Mouse (Mus musculus): ENCODE results near the gene Gstt3. TPM values are rescaled to one million over a fixed set of nuclear protein-coding genes. Genes with fewer than 3 reads are reported as not detected.
"Not testable (repeated sequence)": the region's sequence is repeated elsewhere in the genome, so short reads cannot be mapped to it uniquely, and the experiment has no call there.

Gstt3 gene
- polyA plus RNA-seq, 1 experiment from 2014 or later, result 4.4 TPM

DNA sequence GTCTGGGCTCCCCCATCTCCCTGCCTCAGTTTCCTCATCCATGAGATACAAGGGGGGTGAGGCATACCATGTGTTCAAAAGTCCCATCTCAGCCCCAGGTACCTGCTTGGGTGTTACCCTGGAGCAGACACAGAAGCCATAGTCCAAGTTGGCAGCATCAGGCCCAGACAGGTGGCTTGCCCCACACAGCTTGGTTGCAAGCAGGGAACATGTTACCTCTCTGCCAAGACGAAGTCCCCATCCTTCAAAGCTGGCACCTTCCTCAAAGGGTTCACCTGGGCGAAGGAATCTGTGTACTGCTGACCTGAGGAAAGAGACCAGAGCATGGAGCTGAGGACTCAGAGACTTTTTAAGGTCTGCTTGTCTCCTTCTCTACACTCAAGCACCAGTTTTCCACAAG lies 3.3 kb downstream of the Gstt3 start:
- Histone ChIP-seq H3K4me3 (no peak overlapping the region), H3K27ac (no peak overlapping the region), H3K27me3 (peaks cover 12% of the 10 kb centered on the region), H3K9ac (no peak overlapping the region), H3K36me3 (no peaks in the 10 kb centered on the region), H3K9me3 (replicated peaks) (no peaks in the 10 kb centered on the region), H3K4me2 (no peak overlapping the region), H3K4me1 (replicated peaks) (peaks cover 12% of the 10 kb centered on the region; the same call in 1 of the 2 replicates)
- no peak for ATAC-seq (replicated peaks; ENCODE audit: insufficient number of reproducible peaks, insufficient read depth, low FRiP score, low read depth)
- WGBS, result 74% methylated on average over 2 of the region's 2 CpGs

DNA sequence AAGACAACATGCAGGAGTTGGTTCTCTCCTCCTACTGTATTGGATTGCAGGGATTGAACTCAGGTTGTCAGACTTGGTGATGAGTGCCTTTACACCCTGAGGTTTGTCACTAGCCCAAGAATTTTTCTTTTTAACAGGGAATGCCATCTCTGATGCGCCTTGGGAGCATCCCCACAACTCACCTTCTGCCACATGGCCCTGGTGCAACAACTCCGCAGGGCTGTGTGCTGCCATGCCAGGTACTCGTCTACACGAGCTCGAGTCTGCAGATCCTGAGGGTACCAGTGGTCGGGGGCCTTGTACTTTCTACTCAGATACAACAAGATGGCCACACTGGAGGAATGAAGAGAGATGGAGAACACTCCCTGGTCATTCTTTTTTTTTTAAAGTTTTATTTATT lies 4.7 kb downstream of the Gstt3 start:
- Histone ChIP-seq H3K36me3 (no peaks in the 10 kb centered on the region), H3K4me1 (replicated peaks) (peaks cover 21% of the 10 kb centered on the region), H3K4me3 (no peak overlapping the region), H3K9me3 (replicated peaks) (no peaks in the 10 kb centered on the region), H3K27ac (no peak overlapping the region), H3K27me3 (peaks cover 15% of the 10 kb centered on the region), H3K4me2 (no peak overlapping the region), H3K9ac (no peak overlapping the region)
- no peak for ATAC-seq (replicated peaks; ENCODE audit: insufficient number of reproducible peaks, insufficient read depth, low FRiP score, low read depth)
- WGBS, result 85% methylated on average over 6 of the region's 6 CpGs

DNA sequence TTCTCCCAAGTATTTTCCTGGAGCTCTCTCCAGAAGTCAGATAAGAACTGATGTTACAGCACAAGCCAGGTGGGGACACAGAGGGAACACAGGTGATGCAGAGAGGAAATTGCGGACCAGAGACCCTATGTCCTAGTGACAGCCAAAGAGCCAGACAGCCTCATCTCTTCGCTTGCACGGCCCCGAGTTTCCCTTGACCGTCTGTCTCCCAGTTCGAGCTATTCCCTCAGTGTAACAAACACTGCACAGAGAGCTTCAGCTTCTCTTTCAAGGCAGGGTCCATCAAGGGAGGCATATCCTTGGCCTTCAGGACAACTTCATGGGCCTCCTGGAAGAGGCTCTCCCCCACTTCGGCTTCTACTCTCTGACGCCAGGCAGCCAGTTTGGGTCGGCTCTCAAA lies 6.6 kb downstream of the Gstt3 start:
- Histone ChIP-seq H3K4me1 (replicated peaks) (peaks cover 10% of the 10 kb centered on the region), H3K9me3 (replicated peaks) (no peaks in the 10 kb centered on the region), H3K27ac (no peak overlapping the region), H3K4me3 (no peak overlapping the region), H3K4me2 (no peak overlapping the region), H3K27me3 (peaks cover 11% of the 10 kb centered on the region), H3K36me3 (no peaks in the 10 kb centered on the region), H3K9ac (no peak overlapping the region)
- 85% methylated on average over 9 of the region's 9 CpGs for WGBS
- ATAC-seq (replicated peaks; ENCODE audit: insufficient number of reproducible peaks, insufficient read depth, low FRiP score, low read depth), result no peak

DNA sequence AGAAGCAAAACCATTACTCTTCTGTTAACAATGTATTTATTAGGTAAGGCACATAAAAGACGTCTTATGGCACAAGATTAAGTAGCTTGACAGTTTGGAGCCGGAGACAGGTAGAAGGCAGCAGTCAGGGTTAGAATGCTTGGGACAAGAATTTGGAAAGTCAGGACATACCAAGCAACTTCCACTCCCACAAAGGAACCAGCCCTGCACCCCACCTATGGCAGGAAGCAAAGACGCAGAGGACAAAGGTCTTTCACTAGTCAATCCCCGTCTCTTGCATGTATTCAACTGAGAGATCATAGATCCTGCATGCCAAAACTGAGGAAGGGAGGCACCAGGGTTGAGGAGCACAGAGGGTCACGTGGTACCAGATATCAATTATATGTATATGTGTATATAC lies 7.1 kb downstream of the Gstt3 start:
- Histone ChIP-seq H3K27ac (no peak overlapping the region), H3K4me1 (replicated peaks) (peaks cover 10% of the 10 kb centered on the region), H3K36me3 (no peaks in the 10 kb centered on the region), H3K9ac (no peak overlapping the region), H3K4me3 (no peak overlapping the region), H3K27me3 (peaks cover 6% of the 10 kb centered on the region; the same call in 1 of the 2 replicates), H3K4me2 (no peak overlapping the region), H3K9me3 (replicated peaks) (no peaks in the 10 kb centered on the region)
- no peak for ATAC-seq (replicated peaks; ENCODE audit: insufficient number of reproducible peaks, insufficient read depth, low FRiP score, low read depth)
- WGBS, result 90% methylated on average over 5 of the region's 5 CpGs

DNA sequence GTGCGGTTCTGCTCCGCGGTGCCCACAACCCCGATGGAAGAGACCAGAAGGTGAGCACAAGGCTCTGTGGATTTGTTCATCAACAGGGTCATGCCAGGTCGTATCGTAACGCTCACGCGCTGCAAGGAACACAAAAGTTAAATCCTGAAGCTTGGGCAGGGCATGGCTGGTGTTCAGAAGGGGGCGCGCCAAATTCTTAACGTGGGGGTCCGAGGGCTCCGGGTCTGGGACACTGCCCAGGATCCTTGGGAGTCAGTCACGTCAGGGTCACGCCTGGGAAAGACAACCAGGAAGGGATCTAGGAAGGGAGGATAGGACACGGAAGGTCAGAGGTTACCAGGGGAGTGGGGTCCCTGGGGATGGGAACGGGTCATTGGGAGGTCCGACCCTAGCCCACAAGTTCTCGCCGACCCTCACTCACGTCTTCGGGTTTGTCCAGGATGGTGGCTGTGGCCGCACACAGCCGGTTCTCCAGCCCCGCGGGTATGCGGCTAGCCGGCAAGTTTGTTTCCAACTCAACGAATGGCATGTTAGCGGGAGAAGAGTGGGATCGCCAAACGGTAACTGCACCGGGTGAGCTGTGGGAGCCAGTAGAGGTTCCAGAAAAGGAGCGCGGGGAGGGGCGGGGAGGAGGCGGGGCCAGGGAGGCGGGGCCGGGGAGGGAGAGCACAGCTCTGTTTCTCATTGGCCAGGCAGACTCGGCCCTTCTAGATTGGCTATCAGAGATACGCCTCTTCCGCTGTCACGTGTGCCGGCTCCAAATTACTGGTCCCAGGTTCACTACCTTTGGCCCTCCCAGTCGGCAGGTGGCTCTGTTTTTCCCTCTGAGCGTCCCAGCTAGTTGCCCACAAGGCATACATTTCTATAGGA lies 8.2 kb downstream of the Gstt3 start, which contains the start of gene Ddt:
Gene Ddt, minus strand, starts transcription at position 620 of the 870 bp plus-strand sequence.
- Histone ChIP-seq H3K4me2 (peak within 1 kb of the TSS; percentile 94), H3K27ac (peak within 1 kb of the TSS; percentile 41; the same call in 1 of the 2 replicates)

DNA sequence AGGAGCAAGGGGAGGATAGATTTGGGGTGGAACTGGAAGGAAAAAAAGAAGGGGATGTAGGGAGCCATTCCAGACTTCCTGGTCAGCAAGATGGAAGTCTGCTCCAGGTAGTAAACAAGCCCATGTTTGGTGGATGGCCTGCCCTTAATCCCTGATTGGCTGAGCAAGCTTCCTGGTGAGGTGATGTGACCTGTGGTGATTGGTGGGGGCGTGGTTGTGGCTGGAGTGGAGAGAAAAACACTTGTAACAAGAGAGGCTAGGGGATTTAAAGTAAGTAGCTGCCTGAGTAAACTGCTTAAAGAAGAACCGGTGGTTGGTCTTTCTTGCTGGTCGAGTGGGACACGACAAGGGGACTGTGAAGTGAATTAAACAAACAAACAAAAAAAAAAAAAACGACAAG lies 13.5 kb downstream of the Gstt3 start:
- H3K27me3 ChIP-seq; H3K4me2 ChIP-seq; H3K27ac ChIP-seq; H3K36me3 ChIP-seq; H3K4me3 ChIP-seq; ATAC-seq (replicated peaks; ENCODE audit: insufficient number of reproducible peaks, insufficient read depth, low FRiP score, low read depth); H3K9ac ChIP-seq; H3K9me3 ChIP-seq (replicated peaks): not testable (repeated sequence)
- H3K4me1 ChIP-seq (replicated peaks), result peaks cover 21% of the 10 kb centered on the region
- 34% methylated on average over 5 of the region's 5 CpGs for WGBS

More for the DNA sequence above, 8.2 kb downstream of the Gstt3 start, which contains the start of gene Ddt:
- 0 out of 2 replicates have a peak, but pooled peaks cover 3% of the 10 kb centered on the region for H3K27me3 ChIP-seq
- H3K36me3 ChIP-seq, result no peaks in the 10 kb centered on the region
- H3K9me3 ChIP-seq (replicated peaks), result no peaks in the 10 kb centered on the region
- under 1% methylated on average over 47 of the region's 47 CpGs for WGBS
- H3K9ac ChIP-seq, result peak within 1 kb of the TSS; percentile 51
- peaks cover 10% of the 10 kb centered on the region for H3K4me1 ChIP-seq (replicated peaks)
- peak; percentile 93 for ATAC-seq (replicated peaks; ENCODE audit: insufficient number of reproducible peaks, insufficient read depth, low FRiP score, low read depth)
- peak within 1 kb of the TSS; percentile 62 for H3K4me3 ChIP-seq

DNA sequence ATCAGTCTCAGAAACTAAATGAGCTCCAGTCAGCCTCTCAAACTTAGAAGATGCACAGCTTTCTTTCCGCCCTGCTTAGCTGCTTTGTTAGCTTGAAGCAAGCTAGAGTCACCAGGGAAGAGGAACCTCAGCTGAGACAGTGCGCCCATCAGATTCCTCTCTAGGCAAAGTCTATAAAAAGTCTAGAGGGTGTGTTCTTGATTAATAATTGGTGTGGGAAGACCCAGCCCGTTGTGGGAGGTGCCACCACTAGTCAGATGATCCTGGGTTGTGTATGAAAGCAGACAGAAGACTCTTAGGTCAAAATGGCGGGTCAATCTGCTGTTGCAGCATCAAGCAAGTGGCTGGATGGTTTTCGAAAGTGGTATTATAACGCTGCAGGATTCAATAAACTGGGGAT lies 14.4 kb downstream of the Gstt3 start:
- H3K4me2 ChIP-seq, result no peak overlapping the region
- peaks cover 17% of the 10 kb centered on the region for H3K4me1 ChIP-seq (replicated peaks)
- no peak overlapping the region for H3K9ac ChIP-seq
- 0 out of 2 replicates have a peak, but pooled peaks cover 3% of the 10 kb centered on the region for H3K27me3 ChIP-seq
- ATAC-seq (replicated peaks; ENCODE audit: insufficient number of reproducible peaks, insufficient read depth, low FRiP score, low read depth), result no peak
- H3K4me3 ChIP-seq, result no peak overlapping the region
- H3K9me3 ChIP-seq (replicated peaks), result no peaks in the 10 kb centered on the region
- H3K27ac ChIP-seq, result no peak overlapping the region
- 85% methylated on average over 6 of the region's 6 CpGs for WGBS
- H3K36me3 ChIP-seq, result no peaks in the 10 kb centered on the region

DNA sequence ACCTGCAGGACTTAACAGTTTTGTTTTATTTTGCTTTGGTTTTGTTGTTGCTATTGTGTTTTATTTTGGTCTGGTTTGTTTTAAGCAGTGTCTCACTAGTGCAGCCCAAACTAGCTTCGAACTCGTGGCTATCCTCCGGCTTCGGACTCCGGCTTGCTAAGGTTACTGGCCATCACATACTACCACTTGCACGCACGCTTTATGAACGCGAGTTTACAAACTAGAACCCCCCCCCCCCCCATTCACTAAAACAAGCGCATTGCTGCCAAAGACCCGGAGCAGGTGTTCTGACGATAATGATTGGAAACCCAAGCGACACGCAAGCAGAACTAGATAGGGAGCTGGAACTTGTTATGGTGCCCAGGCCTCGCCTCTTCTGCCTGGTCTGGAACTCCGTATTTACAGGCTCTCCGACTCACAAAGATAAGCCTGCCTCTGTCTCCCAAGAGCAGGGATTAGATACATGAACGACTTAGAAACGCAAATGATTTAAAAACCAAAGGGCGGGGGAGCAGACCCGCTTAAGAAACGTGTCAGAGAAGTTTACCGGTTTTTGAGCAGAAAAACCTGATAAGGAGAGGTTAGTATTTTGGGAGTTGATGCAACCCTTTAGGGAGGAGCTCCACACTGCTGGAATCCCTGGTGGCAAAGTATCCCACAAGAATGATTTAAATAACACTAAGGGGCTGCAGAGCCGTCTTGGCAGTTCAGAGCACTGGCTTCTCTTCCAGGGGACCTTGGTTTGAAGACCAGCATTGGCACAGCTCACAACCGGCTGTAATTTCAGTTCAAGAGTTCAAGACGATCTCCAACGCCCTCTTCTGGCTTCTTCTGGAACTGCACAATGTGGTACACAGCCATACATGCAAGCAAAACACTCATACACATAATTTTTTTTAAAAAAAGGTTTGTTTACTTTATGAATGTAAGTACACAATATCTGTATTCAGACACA lies 16.4 kb downstream of the Gstt3 start:
- no peaks in the 10 kb centered on the region for H3K27me3 ChIP-seq
- ATAC-seq (replicated peaks; ENCODE audit: insufficient number of reproducible peaks, insufficient read depth, low FRiP score, low read depth), result no peak
- H3K4me2 ChIP-seq, result peak overlapping the region; percentile 85
- H3K36me3 ChIP-seq, result 0 out of 2 replicates have a peak, but pooled peaks cover 9% of the 10 kb centered on the region
- peak overlapping the region; percentile 70 for H3K27ac ChIP-seq
- WGBS, result under 1% methylated on average over 27 of the region's 27 CpGs
- H3K9ac ChIP-seq, result peak overlapping the region; percentile 53
- peaks cover 17% of the 10 kb centered on the region for H3K4me1 ChIP-seq (replicated peaks)
- H3K4me3 ChIP-seq, result peak overlapping the region; percentile 99
- no peaks in the 10 kb centered on the region for H3K9me3 ChIP-seq (replicated peaks)

DNA sequence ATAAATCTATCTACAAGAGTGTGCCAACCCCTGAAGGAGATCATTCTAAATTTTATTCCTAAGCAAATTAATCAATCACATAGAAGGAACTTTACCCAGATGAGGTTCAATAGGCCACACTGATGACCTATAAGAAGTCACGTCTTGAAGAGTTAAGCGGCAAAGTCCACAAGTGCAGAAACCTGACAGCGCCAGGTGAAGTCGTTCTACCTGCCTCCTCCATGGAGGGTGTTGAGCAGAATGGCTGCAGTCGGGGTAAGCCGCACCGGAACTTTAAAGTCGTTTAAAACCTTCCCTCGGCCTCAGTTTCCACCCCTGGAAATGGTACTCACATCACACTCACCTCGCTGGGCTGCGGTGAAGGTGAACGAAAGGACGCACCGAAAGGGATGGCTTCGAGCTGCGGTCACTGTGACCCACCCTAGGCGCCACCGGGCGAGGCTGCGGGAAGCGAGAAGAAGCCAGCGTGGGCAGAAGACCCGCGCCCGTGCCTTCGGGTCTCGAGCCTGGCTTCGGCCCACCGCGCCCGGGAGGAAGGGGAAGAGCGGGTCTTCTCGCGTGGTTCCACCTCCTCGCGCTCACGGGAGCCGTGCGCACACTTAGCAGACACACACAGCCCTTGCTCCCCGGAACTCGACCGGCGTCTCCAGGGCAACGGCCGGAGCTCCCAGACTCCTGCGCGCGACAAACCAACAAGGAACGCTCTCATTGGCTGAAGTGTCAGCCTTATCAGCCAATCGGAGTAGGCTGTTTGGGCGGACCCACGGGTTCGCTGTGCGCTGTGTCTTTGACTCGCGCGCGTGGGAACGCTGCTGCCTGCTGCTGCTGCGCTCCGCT lies 17.3 kb downstream of the Gstt3 start, which contains the start of gene Cabin1:
Gene Cabin1, minus strand, starts transcription at position 660 of the 837 bp plus-strand sequence.
- peak within 1 kb of the TSS; percentile 85 for H3K4me2 ChIP-seq
- H3K27ac ChIP-seq, result peak within 1 kb of the TSS; percentile 70

DNA sequence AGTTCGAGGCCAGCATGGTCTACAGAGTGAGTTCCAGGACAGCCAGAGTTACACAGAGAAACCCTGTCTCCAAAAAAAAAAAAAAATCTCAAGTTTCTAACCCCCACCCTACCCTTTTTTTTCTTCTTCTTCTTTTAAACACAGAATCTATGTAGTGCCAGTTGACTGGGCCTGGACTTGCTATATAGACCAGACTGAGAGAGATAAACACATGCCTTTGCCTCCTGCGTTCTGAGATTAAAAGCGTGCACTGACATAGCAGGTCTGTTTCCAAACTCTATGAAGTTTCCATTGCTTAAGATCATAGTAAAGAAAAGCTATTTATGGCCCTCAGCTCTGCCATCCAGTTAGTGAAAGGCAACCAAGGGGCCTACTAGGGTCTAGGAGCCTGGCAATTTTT lies 18.8 kb downstream of the Gstt3 start:
- no peaks in the 10 kb centered on the region for H3K9me3 ChIP-seq (replicated peaks)
- H3K27me3 ChIP-seq, result no peaks in the 10 kb centered on the region
- H3K4me2 ChIP-seq, result no peak overlapping the region
- H3K9ac ChIP-seq, result no peak overlapping the region
- H3K4me3 ChIP-seq, result no peak overlapping the region
- 85% methylated on average over 3 of the region's 3 CpGs for WGBS
- ATAC-seq (replicated peaks; ENCODE audit: insufficient number of reproducible peaks, insufficient read depth, low FRiP score, low read depth), result no peak
- H3K4me1 ChIP-seq (replicated peaks), result peaks cover 17% of the 10 kb centered on the region
- H3K36me3 ChIP-seq, result peaks cover 15% of the 10 kb centered on the region; the same call in 1 of the 2 replicates
- H3K27ac ChIP-seq, result no peak overlapping the region

More for the DNA sequence above, 17.3 kb downstream of the Gstt3 start, which contains the start of gene Cabin1:
- peak; percentile 99 for ATAC-seq (replicated peaks; ENCODE audit: insufficient number of reproducible peaks, insufficient read depth, low FRiP score, low read depth)
- Histone ChIP-seq H3K9ac (peak within 1 kb of the TSS; percentile 88), H3K4me3 (peak within 1 kb of the TSS; percentile 99), H3K27me3 (no peaks in the 10 kb centered on the region), H3K36me3 (0 out of 2 replicates have a peak, but pooled peaks cover 9% of the 10 kb centered on the region), H3K9me3 (replicated peaks) (no peaks in the 10 kb centered on the region), H3K4me1 (replicated peaks) (peaks cover 17% of the 10 kb centered on the region)
- under 1% methylated on average over 61 of the region's 61 CpGs for WGBS

All from heart, embryonic 15.5 days (tissue).